Mouse (Mus musculus) intestine, embryonic 16.5 days (tissue): ENCODE data around the gene Rps18. TPM values are rescaled to one million over a fixed set of nuclear protein-coding genes. Genes with fewer than 3 reads are reported as not detected.
A peak's percentile ranks its signal among the peaks of the same experiment; 100 is the strongest.

Experiments
- ATAC-seq: fragments of 200-750 bp; cut with Nextera tagmentation; 2 replicates; pipeline ENCODE4 v1.8.0; 2017; ENCODE audit warnings: moderate TSS enrichment, moderate library complexity
- H3K27ac ChIP-seq: fragments of 300-500 bp; sonication (generic); 2 replicates; pipeline ENCODE4 v1.5.1; 2014; ENCODE audit warnings: mild to moderate bottlenecking, low read length
- H3K27me3 ChIP-seq: fragments of 300-500 bp; sonication (generic); replicated peaks from 2 replicates; pipeline ENCODE4 v1.6.1; 2014; ENCODE audit warnings: low read length, control low read depth, mixed read lengths; ENCODE audit not compliant: control insufficient read depth, insufficient read depth
- H3K36me3 ChIP-seq: fragments of 300-500 bp; sonication (generic); 2 replicates; pipeline ENCODE4 v1.6.1; 2014; ENCODE audit warnings: low read length, control low read depth; ENCODE audit not compliant: control insufficient read depth, insufficient read depth
- H3K4me1 ChIP-seq: fragments of 300-500 bp; sonication (generic); 2 replicates; pipeline ENCODE4 v1.6.1; 2014; ENCODE audit warnings: low read length, control low read depth, mixed read lengths; ENCODE audit not compliant: control insufficient read depth, insufficient read depth
- H3K4me2 ChIP-seq: fragments of 300-500 bp; sonication (generic); 2 replicates; pipeline ENCODE4 v1.6.1; 2014; ENCODE audit warnings: low read depth, low read length, control low read depth
- H3K4me3 ChIP-seq: fragments of 300-500 bp; sonication (generic); 2 replicates; pipeline ENCODE4 v1.5.1; 2014; ENCODE audit warnings: mild to moderate bottlenecking, low read length
- H3K9ac ChIP-seq: fragments of 300-500 bp; sonication (generic); 2 replicates; pipeline ENCODE4 v1.6.1; 2014; ENCODE audit warnings: low read depth, low read length
- H3K9me3 ChIP-seq: fragments of 300-500 bp; sonication (generic); 2 replicates; pipeline ENCODE4 v1.6.1; 2016; ENCODE audit warnings: low read length, control low read depth; ENCODE audit not compliant: control insufficient read depth
- WGBS: fragments of 180-500 bp; shearing (Covaris S2); extraction: QIAGEN DNeasy Blood & Tissue Kit; methylation state at CpG from one replicate; pipeline ENCODE4 v1.1.7; 2014; 5-methylcytosine and 5-hydroxymethylcytosine counted together
- polyA plus RNA-seq: library from polyadenylated mRNA; unstranded; fragments of >200 nt; fragmentation: Nextera tagmentation; extraction: Ambion mirVana; gene quantifications from 2 replicates; pipeline ENCODE4 v1.2.1, GENCODE M21; 2015

Rps18 gene
- polyA plus RNA-seq, 1 experiment from 2014 or later, result 1,902 TPM

DNA sequence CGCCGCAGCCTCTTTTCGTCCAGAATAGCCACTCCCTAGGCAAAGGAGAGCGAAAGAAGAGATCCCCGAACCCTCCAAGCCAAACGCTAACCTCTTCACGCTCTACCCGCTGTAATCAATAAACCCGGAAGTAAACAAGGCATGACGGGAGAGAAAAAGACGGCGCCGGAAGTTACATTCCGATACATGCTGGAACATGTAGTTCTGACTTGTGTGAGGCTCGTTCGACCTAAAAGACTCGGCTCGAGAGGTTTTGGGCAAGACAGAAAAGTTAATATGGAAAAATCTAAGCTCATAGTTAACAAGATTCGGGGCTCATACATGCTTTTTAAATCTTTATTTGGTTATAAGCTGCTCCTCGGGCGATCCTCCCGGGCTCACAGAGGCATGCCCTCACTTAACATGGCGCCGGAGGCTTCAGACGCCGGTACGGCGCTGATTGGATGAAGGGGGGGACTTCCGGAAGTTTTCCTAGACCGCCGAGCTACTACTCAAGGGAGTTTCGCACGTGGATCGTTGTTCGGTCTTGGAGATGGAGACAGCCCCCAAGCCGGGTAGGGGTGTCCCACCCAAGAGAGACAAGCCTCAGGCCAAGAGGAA, 15.5 kb downstream of the Rps18 start, which contains the start of the genes Pfdn6 and Wdr46:
Gene Pfdn6 (minus strand): TSS at position 138 of the 600 bp plus-strand sequence.
Gene Wdr46 (plus strand): TSS at position 455 of the 600 bp plus-strand sequence.
- Histone ChIP-seq H3K4me2 (peak within 1 kb of the TSS; percentile 92), H3K9ac (peak within 1 kb of the TSS; percentile 87), H3K4me1 (peaks cover 19% of the 10 kb centered on the region), H3K27me3 (no peaks in the 10 kb centered on the region), H3K4me3 (peak within 1 kb of the TSS; percentile 85), H3K9me3 (no peaks in the 10 kb centered on the region), H3K36me3 (peaks cover 21% of the 10 kb centered on the region), H3K27ac (no peak within 1 kb of the TSS; the same call in 1 of the 2 replicates)
- ATAC-seq, result peak; percentile 93
- WGBS, result under 1% methylated on average over 36 of the region's 36 CpGs

DNA sequence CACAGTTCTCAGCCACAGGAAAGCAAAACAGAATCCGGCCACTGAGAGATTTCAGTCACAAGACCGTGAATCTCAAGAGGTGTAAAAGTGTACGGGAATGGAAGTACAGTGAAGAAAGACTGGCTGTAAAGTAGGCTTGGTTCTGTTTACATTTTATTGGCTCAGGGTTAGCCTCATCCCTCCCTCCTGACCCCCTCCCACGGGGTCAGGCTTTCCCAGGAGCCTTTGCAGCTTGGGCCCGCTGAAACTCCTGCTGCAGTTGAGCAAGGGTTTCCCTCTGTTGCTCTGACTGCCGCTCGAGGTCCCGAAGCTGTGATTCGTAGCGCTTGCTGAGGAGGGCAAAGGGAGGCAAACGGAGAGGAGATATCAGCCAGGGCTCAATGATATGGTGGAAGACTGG, 17.0 kb downstream of the Rps18 start:
- no peak overlapping the region for H3K4me2 ChIP-seq
- 70% methylated on average over 11 of the region's 11 CpGs for WGBS
- H3K9ac ChIP-seq, result peak overlapping the region; percentile 87; the same call in 1 of the 2 replicates

DNA sequence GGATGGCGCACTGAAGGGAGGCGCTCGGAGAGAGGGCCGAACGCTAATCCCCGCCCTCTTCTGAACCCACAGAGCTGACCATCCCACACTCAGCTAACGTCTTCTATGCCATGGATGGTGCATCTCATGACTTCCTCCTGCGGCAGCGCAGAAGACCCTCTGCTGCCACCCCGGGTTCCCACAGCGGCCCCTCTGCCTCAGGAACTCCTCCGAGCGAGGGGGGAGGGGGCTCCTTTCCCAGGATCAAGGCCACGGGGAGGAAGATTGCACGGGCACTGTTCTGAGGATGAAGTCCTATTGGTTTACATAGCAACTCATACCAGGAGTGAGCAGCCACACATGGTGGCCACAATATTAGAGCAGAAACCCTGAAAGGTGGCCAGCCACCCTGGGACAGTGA, 18.8 kb downstream of the Rps18 start:
- Histone ChIP-seq H3K4me3 (no peak overlapping the region), H3K36me3 (peaks cover 11% of the 10 kb centered on the region), H3K4me1 (peaks cover 19% of the 10 kb centered on the region), H3K9me3 (no peaks in the 10 kb centered on the region), H3K27ac (no peak overlapping the region), H3K27me3 (no peaks in the 10 kb centered on the region), H3K4me2 (no peak overlapping the region), H3K9ac (no peak overlapping the region)
- ATAC-seq, result no peak
- 84% methylated on average over 15 of the region's 15 CpGs for WGBS

More for the DNA sequence above, 17.0 kb downstream of the Rps18 start:
- no peaks in the 10 kb centered on the region for H3K27me3 ChIP-seq
- H3K4me3 ChIP-seq, result no peak overlapping the region
- H3K4me1 ChIP-seq, result peaks cover 19% of the 10 kb centered on the region
- ATAC-seq, result no peak
- H3K36me3 ChIP-seq, result peaks cover 15% of the 10 kb centered on the region
- H3K9me3 ChIP-seq, result no peaks in the 10 kb centered on the region
- H3K27ac ChIP-seq, result no peak overlapping the region

DNA sequence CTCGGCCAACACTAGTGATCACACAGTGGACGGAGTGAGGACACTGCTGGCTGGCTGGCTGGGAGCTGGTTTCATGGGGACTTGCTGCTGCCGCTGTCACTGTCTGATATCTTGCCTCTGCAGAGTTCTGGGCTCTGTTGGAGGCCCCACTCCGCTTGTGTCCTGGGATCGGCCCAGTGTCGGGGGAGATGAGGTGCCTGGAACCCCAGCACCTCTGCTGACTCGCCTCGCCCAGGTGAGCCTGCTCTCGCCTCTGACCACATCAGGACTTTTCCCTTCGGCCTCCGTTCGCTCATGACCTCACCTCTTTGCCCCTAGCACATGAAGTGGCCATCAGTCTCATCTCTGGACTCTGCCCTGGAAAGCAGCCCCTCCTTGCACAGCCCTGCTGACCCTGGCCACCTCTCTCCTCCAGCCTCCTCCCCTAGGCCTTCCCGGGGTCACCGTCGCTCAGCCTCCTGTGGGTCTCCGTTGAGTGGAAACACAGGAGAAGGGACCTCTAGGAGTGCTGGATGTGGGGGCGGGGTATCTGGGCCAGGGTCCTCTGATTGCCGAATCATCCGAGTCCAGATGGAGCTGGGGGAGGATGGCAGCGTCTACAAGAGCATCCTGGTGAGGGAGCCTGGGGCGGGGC, 20.3 kb downstream of the Rps18 start:
- Histone ChIP-seq H3K9me3 (no peaks in the 10 kb centered on the region), H3K4me1 (peaks cover 19% of the 10 kb centered on the region), H3K4me2 (no peak overlapping the region), H3K4me3 (no peak overlapping the region), H3K27ac (no peak overlapping the region), H3K27me3 (no peaks in the 10 kb centered on the region), H3K36me3 (peaks cover 11% of the 10 kb centered on the region), H3K9ac (no peak overlapping the region)
- ATAC-seq, result no peak
- WGBS, result 91% methylated on average over 21 of the region's 21 CpGs

DNA sequence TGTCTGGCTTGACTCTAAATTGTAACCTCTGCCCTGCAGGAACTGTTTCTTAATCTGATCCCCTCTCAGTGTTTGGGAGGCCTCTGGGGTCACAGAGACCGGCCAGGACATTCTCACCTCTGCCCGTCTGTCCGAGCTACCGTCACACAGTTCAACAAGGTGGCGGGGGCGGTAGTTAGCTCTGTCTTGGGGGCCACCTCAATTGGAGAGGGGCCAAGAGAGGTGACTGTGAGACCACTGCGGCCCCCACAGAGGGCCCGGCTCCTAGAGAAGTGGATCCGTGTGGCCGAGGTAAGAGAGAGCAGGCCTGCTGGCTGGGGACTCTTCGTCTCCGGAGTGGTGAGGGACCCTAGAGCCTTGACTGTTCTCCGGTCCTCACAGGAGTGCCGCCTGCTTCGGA, 22.8 kb downstream of the Rps18 start:
- ATAC-seq, result no peak
- Histone ChIP-seq H3K4me1 (peaks cover 17% of the 10 kb centered on the region), H3K27ac (no peak overlapping the region), H3K4me3 (no peak overlapping the region), H3K4me2 (no peak overlapping the region), H3K9ac (no peak overlapping the region), H3K27me3 (no peaks in the 10 kb centered on the region), H3K9me3 (no peaks in the 10 kb centered on the region), H3K36me3 (peaks cover 11% of the 10 kb centered on the region)
- WGBS, result 92% methylated on average over 15 of the region's 15 CpGs

DNA sequence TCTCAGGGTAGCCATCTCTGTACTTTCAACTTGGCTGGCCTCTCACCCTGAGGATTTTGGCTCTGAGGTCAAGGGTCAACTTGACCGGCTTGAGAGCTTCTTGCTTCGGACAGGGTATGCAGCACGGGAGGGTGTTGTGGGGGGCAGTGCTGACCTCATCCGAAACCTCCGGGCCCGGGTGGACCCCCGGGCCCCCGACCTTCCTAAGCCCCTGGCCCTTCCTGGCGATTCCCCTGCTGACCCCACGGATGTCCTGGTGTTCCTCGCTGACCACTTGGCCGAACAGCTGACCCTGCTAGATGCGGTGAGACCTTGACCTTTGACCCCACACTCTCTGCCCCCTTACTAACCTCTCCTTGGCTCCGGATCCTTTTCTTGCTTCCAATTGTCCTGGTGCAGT, 23.4 kb downstream of the Rps18 start:
- H3K4me2 ChIP-seq, result no peak overlapping the region
- no peak for ATAC-seq
- WGBS, result 86% methylated on average over 14 of the region's 14 CpGs
- H3K9ac ChIP-seq, result no peak overlapping the region
- peaks cover 17% of the 10 kb centered on the region for H3K4me1 ChIP-seq
- no peak overlapping the region for H3K4me3 ChIP-seq
- no peaks in the 10 kb centered on the region for H3K9me3 ChIP-seq
- peaks cover 8% of the 10 kb centered on the region; the same call in 1 of the 2 replicates for H3K36me3 ChIP-seq
- H3K27me3 ChIP-seq, result no peaks in the 10 kb centered on the region
- no peak overlapping the region for H3K27ac ChIP-seq

DNA sequence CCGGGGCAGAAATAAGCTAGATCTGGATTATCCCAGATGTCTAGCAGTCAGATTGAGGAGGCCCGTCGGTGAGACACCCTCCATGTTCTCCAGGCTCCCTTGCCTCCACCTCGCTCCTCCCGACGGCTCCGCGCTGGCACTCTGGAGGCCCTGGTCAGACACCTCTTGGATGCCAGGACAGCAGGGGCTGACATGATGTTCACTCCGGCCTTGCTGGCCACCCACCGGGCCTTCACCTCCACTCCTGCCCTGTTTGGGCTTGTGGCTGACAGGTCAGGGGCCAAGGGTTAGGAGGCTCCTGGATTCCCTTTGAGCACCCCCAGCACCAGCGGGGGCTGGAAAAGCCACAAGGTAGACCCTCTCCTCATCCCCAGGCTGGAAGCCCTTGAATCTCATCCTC, 23.9 kb downstream of the Rps18 start:
- H3K4me2 ChIP-seq, result no peak overlapping the region
- no peak overlapping the region for H3K9ac ChIP-seq
- no peaks in the 10 kb centered on the region for H3K27me3 ChIP-seq
- H3K27ac ChIP-seq, result no peak overlapping the region
- 90% methylated on average over 11 of the region's 11 CpGs for WGBS
- H3K36me3 ChIP-seq, result peaks cover 7% of the 10 kb centered on the region; the same call in 1 of the 2 replicates
- H3K4me1 ChIP-seq, result peaks cover 17% of the 10 kb centered on the region
- H3K9me3 ChIP-seq, result no peaks in the 10 kb centered on the region
- ATAC-seq, result no peak
- no peak overlapping the region for H3K4me3 ChIP-seq

DNA sequence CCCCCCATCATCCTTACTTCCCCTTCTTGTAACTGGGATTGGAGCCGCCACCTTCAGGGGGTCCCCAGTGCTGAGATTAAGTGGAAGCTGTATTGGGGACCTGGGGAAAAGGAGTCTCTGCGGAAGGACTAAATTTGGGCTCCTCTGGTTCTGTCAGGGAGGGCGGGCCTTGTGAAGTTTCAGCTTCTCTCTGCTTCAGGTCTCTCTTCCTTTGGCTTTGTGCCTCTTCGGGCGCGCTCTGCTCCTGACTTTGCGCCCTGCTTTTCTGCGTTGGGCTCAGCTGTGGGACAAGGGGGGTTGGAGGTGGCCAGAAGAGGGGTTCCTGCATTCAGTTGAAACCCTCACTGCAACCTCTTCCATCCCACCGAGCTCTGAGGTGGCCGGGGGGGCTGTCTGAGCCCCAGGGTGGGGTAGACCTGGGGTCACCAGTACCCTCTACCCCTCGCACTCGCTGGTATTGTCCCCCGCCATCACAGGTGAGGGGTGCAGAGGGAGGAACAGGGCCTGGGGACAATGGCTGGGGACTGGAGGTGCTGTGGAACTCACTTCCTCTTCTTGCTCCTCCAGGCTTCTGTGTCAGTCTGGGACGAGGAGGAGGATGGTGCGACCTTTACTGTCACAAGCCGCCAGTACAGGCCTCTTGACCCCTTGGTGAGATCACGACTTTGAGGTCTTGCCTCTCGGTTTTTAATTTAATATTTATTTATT, 24.5 kb downstream of the Rps18 start:
- Histone ChIP-seq H3K4me3 (peak overlapping the region; percentile 87), H3K4me1 (peaks cover 17% of the 10 kb centered on the region), H3K9ac (peak overlapping the region; percentile 85), H3K27me3 (no peaks in the 10 kb centered on the region), H3K27ac (no peak overlapping the region), H3K9me3 (no peaks in the 10 kb centered on the region), H3K36me3 (peaks cover 8% of the 10 kb centered on the region; the same call in 1 of the 2 replicates), H3K4me2 (peak overlapping the region; percentile 98)
- 42% methylated on average over 18 of the region's 18 CpGs for WGBS
- ATAC-seq, result no peak
